Mouse (Mus musculus): ENCODE data around the gene Spink2. TPM values are rescaled to one million over a fixed set of nuclear protein-coding genes. Genes with fewer than 3 reads are reported as not detected.

The Spink2 gene
- polyA plus RNA-seq (2012; rRNA removed) = 0.25 TPM in 1 of 2 replicates, not detected in the other

DNA sequence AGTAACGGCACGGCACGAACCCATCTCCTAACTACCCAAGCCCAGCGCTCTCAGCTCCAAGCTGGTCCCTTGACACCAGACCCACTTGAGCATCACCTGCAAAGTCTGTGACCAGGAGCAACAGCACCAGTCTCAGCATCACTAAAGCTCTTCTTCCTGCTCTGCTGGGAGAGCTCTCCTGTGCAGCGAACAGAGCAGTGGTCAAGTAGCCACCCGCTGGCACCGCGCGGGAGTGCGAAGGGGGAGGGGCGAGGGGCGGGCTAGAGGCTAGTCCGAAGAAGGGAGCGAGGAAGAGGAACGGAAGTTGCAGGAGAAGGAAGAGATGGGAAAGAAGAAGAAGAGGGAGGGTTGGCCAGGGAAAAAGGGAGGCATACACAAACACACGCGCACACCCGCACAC, at the start of gene Spink2:
Gene Spink2, minus strand, starts transcription at position 236 of the 400 bp plus-strand sequence.
- TF ChIP-seq POLR2A (IDR thresholded peaks at IDR 0.05; ENCODE audit: low read depth, low read length) (no peak), CTCF (IDR thresholded peaks at IDR 0.05; ENCODE audit: extremely low read depth, insufficient read length, insufficient replicate concordance, low read depth, low read length) (no peak)
- Histone ChIP-seq H3K27ac (ENCODE audit: insufficient read depth, low read depth, low read length) (no peak within 1 kb of the TSS), H3K4me1 (ENCODE audit: control insufficient read depth, insufficient read depth, insufficient read length, low read length) (peaks cover 4% of the 10 kb centered on the region; the same call in 1 of the 2 replicates), H3K4me3 (ENCODE audit: low read depth, low read length) (0 out of 2 replicates have a peak within 1 kb of the TSS, but pooled peaks have one; percentile 4), H3K36me3 (ENCODE audit: control insufficient read depth, insufficient read depth, low read length) (no peaks in the 10 kb centered on the region), H3K27me3 (ENCODE audit: control insufficient read depth, insufficient read depth, low read length) (no peaks in the 10 kb centered on the region)
- WGBS = 6% methylated on average over 18 of the region's 18 CpGs

DNA sequence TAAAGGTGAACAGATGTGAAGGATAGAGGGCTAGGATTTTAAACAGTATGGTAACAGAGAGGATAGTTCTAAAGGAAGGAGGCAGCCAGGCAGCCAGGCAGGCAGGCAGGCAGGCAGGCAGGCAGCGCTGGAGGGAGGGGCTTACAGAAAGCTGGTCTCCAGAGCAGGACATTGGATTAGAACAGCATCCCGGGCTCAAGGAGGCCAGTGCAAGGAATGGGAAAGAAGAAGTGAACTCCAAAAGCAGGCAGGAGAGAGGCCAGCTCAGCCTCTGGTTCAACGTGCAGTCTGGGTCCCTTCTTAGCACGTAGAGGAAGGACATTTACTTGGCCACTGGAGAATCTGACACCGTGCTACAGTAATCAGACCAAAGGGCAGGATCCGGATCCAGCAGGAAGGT, 48.9 kb upstream of the Spink2 start:
- Histone ChIP-seq H3K27me3 (ENCODE audit: control insufficient read depth, insufficient read depth, low read length) (no peaks in the 10 kb centered on the region), H3K4me3 (ENCODE audit: low read depth, low read length) (no peak overlapping the region), H3K4me1 (ENCODE audit: control insufficient read depth, insufficient read depth, insufficient read length, low read length) (no peaks in the 10 kb centered on the region), H3K36me3 (ENCODE audit: control insufficient read depth, insufficient read depth, low read length) (no peaks in the 10 kb centered on the region), H3K27ac (ENCODE audit: insufficient read depth, low read depth, low read length) (no peak overlapping the region)
- TF ChIP-seq POLR2A (IDR thresholded peaks at IDR 0.05; ENCODE audit: low read depth, low read length) (no peak), CTCF (IDR thresholded peaks at IDR 0.05; ENCODE audit: extremely low read depth, insufficient read length, insufficient replicate concordance, low read depth, low read length) (no peak)
- 51% methylated on average over 6 of the region's 6 CpGs for WGBS

DNA sequence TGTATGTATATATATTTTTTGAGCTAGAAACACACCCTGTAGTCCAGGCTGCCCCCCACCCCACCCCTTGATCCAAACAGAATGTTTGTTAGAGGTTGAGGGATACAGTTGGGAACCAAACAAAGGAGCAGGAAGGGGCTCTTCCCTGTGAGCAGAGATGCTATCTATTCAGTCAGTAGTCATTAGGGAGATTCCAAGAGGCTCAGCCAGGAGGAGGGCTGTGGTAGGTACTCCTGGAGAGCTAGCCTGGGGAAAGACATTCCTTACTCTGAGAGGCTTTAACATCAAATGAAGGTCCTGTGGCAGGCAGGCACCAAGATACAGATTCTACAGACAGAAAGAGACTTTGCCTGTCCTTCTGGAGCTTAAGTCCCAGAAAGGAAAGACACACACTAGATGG, 48.0 kb upstream of the Spink2 start:
- no peaks in the 10 kb centered on the region for H3K4me1 ChIP-seq (ENCODE audit: control insufficient read depth, insufficient read depth, insufficient read length, low read length)
- H3K27me3 ChIP-seq (ENCODE audit: control insufficient read depth, insufficient read depth, low read length) = no peaks in the 10 kb centered on the region
- H3K36me3 ChIP-seq (ENCODE audit: control insufficient read depth, insufficient read depth, low read length) = no peaks in the 10 kb centered on the region
- no peak overlapping the region for H3K4me3 ChIP-seq (ENCODE audit: low read depth, low read length)
- no peak for TF ChIP-seq POLR2A (IDR thresholded peaks at IDR 0.05; ENCODE audit: low read depth, low read length)
- TF ChIP-seq CTCF (IDR thresholded peaks at IDR 0.05; ENCODE audit: extremely low read depth, insufficient read length, insufficient replicate concordance, low read depth, low read length) = no peak
- H3K27ac ChIP-seq (ENCODE audit: insufficient read depth, low read depth, low read length) = no peak overlapping the region

DNA sequence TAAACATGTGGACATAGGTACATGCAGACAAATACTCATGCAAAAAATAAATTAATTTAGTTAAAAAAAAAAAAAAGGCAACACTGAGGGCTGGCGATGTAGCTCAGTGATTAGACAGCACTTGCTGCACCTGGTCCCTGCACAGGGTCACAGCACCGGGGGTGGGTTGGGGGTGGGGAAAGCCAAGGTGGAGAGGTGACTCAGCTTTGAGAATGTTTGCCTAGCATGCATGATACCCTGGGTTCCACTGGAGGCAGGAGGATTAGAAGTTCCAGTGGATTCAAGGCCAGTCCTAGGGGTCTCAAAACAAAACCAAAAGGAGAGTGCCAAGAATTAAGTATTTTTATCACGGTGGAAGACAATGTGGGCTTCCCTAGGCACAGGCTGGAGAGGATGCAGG, 46.3 kb upstream of the Spink2 start:
- 62% methylated on average over 3 of the region's 3 CpGs for WGBS
- Histone ChIP-seq H3K36me3 (ENCODE audit: control insufficient read depth, insufficient read depth, low read length) (no peaks in the 10 kb centered on the region), H3K27ac (ENCODE audit: insufficient read depth, low read depth, low read length) (no peak overlapping the region), H3K27me3 (ENCODE audit: control insufficient read depth, insufficient read depth, low read length) (no peaks in the 10 kb centered on the region), H3K4me1 (ENCODE audit: control insufficient read depth, insufficient read depth, insufficient read length, low read length) (peaks cover 2% of the 10 kb centered on the region; the same call in 1 of the 2 replicates), H3K4me3 (ENCODE audit: low read depth, low read length) (no peak overlapping the region)
- TF ChIP-seq CTCF (IDR thresholded peaks at IDR 0.05; ENCODE audit: extremely low read depth, insufficient read length, insufficient replicate concordance, low read depth, low read length) = no peak
- TF ChIP-seq POLR2A (IDR thresholded peaks at IDR 0.05; ENCODE audit: low read depth, low read length) = no peak

DNA sequence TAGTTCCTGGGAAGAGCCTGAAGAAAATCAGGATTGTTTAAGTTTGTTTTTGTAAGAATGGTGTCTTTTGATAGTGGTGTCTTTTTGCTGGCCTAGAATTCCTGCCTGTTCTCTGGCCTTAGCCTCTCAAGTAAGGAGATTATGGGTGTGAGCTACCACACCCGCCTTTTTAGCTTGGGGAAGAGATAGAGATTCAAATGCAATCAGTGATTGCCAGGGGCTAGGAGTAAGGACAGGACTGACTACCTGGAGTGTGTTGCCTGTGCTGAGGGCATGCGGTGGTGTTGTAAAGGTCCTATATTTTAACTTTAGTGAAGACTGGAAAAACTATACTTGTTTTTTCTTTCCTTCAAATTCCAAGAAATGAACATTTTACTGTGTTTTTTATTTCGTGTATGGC, 43.1 kb upstream of the Spink2 start:
- TF ChIP-seq POLR2A (IDR thresholded peaks at IDR 0.05; ENCODE audit: low read depth, low read length) (no peak), CTCF (IDR thresholded peaks at IDR 0.05; ENCODE audit: extremely low read depth, insufficient read length, insufficient replicate concordance, low read depth, low read length) (no peak)
- Histone ChIP-seq H3K27me3 (ENCODE audit: control insufficient read depth, insufficient read depth, low read length) (no peaks in the 10 kb centered on the region), H3K4me1 (ENCODE audit: control insufficient read depth, insufficient read depth, insufficient read length, low read length) (peaks cover 4% of the 10 kb centered on the region; the same call in 1 of the 2 replicates), H3K27ac (ENCODE audit: insufficient read depth, low read depth, low read length) (no peak overlapping the region), H3K36me3 (ENCODE audit: control insufficient read depth, insufficient read depth, low read length) (no peaks in the 10 kb centered on the region), H3K4me3 (ENCODE audit: low read depth, low read length) (no peak overlapping the region)
- WGBS = 66% methylated on average over 3 of the region's 3 CpGs

DNA sequence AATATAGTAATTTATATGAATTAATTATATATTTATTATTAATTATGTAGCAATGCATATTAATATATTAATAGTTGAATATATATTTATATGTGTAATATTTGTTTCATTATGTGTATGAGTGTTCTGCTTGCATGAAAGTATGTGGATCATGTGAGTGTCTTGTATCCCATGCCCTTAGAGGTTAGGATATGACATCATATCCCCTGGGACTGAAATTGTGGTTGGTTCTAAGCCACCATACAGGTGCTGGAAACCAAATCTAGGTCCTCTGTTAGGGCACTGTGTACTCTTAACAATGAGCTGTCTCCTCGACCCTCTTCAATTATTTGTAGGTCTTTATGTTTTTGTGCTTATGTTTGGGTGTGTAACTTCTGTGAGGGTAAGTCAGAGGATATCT, 41.9 kb upstream of the Spink2 start:
- H3K27ac ChIP-seq (ENCODE audit: insufficient read depth, low read depth, low read length) = no peak overlapping the region
- TF ChIP-seq CTCF (IDR thresholded peaks at IDR 0.05; ENCODE audit: extremely low read depth, insufficient read length, insufficient replicate concordance, low read depth, low read length) (no peak), POLR2A (IDR thresholded peaks at IDR 0.05; ENCODE audit: low read depth, low read length) (no peak)
- H3K4me1 ChIP-seq (ENCODE audit: control insufficient read depth, insufficient read depth, insufficient read length, low read length) = peaks cover 4% of the 10 kb centered on the region; the same call in 1 of the 2 replicates
- WGBS = 85% methylated on average over 1 of the region's 1 CpGs
- H3K4me3 ChIP-seq (ENCODE audit: low read depth, low read length) = no peak overlapping the region
- no peaks in the 10 kb centered on the region for H3K27me3 ChIP-seq (ENCODE audit: control insufficient read depth, insufficient read depth, low read length)
- H3K36me3 ChIP-seq (ENCODE audit: control insufficient read depth, insufficient read depth, low read length) = no peaks in the 10 kb centered on the region

DNA sequence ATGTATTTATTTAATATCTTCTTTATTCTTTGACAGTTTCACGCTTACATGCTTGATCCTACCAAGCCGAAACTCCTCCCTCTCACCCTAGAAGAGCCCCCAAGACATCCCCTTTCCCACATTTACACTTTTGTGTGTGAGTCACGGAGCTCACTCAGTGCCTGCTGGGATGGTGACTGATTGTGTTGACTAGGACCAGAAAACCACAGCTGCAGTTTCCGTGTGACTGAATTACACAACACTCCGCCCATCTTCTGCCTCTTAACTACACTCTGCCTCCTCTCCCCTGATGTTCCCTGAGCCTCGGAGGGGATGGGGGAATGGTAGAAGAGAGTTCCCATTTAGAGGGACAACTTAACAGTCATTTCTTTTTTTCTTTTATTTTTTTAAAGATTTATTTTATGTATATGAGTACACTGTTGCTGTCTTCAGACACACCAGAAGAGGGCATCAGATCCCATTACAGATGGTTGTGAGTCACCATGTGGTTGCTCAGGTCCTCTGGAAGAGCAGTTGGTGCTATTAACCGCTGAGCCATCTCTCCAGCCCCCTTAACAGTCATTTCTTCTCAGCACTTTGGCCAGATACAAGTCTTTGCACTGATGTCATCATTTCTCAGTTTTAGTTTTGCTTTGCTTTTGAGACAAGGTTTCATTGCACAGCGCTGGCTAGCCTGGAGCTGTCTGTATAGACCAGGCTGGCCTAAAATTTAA, 41.0 kb upstream of the Spink2 start:
- Histone ChIP-seq H3K4me3 (ENCODE audit: low read depth, low read length) (no peak overlapping the region), H3K4me1 (ENCODE audit: control insufficient read depth, insufficient read depth, insufficient read length, low read length) (peaks cover 4% of the 10 kb centered on the region; the same call in 1 of the 2 replicates), H3K27me3 (ENCODE audit: control insufficient read depth, insufficient read depth, low read length) (no peaks in the 10 kb centered on the region), H3K27ac (ENCODE audit: insufficient read depth, low read depth, low read length) (no peak overlapping the region), H3K36me3 (ENCODE audit: control insufficient read depth, insufficient read depth, low read length) (no peaks in the 10 kb centered on the region)
- no peak for TF ChIP-seq CTCF (IDR thresholded peaks at IDR 0.05; ENCODE audit: extremely low read depth, insufficient read length, insufficient replicate concordance, low read depth, low read length)
- TF ChIP-seq POLR2A (IDR thresholded peaks at IDR 0.05; ENCODE audit: low read depth, low read length) = no peak
- 72% methylated on average over 8 of the region's 8 CpGs for WGBS
